Mouse (Mus musculus): ENCODE measurements around the gene Vps37c. TPM values are rescaled to one million over a fixed set of nuclear protein-coding genes. Genes with fewer than 3 reads are reported as not detected.

Vps37c gene
- total RNA-seq, 2 experiments from 2014 or later = 27.3 to 32.3 TPM

DNA sequence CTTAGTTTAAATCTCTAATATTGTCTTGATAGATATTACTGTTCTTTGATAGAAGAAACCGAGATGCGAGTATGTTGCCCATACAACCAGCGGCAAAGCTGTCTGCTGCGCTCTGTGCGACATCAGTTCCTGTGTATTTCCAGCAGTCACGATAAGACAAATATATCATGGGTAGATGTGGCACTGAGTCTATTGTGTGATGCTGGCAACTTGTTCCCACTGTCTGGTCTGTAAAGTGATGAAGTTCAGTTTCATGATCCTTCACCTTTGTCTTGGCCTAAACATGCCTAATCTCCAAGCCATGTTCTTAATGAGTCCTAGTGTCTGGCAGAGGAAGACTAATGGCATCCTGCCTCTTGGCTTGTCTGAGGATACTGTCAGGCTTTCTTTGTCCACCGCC, 44.2 kb downstream of the Vps37c start:
- intact Hi-C loops (cut with DNase I) = no loop called here
- DNase-seq (ENCODE audit: low spot score in 2 of 2) = no peak

DNA sequence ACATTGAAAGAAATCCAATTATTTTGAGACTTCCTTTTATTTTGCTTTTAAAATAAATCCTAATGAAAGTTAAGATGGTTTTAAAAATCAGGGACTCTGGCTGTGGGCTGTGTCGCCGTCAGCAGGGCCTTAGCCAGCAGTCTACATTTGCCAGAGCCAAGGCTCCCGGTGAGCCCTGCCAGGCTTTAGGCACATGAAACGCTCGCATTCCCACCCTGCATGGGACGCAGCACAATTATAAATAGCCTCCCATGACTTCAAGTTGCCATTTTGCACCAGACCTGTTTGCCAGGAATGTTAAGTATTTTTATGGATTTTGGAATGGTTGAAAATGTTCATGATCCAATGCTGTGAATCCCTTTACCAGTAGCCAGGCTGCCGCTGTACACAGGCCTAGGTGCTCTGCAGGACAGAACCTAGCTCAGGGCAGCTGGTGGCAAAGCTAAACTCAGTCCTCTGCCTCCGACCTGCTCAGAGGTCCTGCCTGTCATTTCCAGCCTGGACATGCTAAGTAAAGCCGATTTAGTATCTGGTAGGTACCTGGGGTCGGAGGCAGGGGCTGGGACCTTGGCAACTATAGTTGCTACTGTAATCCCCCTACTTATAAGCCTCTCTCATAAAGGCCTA, 45.1 kb downstream of the Vps37c start:
- peak in 1 of 2 experiments; percentile 68 for DNase-seq (ENCODE audit: low spot score in 2 of 2)
- intact Hi-C loops (cut with DNase I) = no loop called here

DNA sequence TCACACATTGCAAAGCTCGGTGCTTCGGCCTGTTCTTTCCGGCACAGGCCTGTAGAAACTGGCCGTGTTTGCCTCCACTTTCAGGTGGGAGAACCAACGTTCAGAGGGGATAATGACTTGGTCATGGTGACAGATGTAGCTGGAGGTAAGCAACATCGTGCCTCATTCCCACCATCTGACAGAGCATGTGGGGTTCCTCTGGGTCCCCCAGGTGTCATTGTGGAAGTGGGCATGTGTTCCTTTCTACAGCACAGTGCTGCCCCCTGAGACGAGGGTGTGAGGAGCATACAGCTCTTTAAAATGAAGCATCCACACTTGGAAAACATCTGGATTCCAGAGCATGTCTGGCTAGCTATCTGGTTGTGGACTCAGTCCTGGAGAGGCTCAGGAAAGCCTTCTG, 46.0 kb downstream of the Vps37c start:
- DNase-seq (ENCODE audit: low spot score in 2 of 2) = no peak
- intact Hi-C loops (cut with DNase I) = no loop called here

DNA sequence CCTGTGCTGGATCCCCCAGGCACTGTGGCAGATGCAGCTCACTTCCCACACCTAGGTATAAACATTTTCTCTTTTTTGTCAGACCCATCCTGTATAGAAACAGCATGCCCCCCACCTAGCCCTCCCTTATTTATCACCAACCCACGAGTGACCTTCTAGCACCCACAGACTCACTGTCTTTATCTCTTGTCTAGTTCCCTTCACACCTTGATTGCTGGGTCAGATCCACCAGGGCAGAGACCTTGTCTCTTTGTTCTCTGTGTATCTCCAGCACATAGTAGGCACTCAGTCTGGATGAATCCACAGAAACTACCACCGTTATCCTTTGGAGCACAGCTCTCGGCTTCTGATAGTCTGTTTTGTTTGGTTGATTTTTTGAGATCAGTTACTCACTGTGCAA, 46.5 kb downstream of the Vps37c start:
- intact Hi-C loops (cut with DNase I) = no loop called here

DNA sequence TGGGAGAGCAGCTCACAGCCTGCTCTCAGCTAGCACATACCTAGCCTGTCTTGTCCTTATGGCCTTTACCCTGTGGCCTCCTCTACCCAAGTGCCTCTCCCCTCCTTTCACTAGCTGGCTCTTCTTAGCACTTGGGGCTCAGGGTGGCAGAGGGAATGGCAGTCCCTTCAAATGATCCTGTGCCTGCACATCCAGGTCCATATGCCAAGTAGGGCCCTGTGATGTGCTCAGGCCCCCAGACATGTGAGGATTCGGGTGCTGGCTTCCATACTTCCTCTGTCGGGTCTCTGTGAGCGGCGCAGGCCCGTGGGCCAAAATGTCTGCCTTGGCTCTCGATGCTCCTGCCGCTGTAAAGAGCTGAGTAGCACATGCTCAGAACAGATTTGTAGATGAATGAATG, 47.3 kb downstream of the Vps37c start:
- no peak for DNase-seq (ENCODE audit: low spot score in 2 of 2)
- intact Hi-C loops (cut with DNase I) = no loop called here

More for the DNA sequence above, 46.5 kb downstream of the Vps37c start:
- DNase-seq (ENCODE audit: low spot score in 2 of 2) = no peak

DNA sequence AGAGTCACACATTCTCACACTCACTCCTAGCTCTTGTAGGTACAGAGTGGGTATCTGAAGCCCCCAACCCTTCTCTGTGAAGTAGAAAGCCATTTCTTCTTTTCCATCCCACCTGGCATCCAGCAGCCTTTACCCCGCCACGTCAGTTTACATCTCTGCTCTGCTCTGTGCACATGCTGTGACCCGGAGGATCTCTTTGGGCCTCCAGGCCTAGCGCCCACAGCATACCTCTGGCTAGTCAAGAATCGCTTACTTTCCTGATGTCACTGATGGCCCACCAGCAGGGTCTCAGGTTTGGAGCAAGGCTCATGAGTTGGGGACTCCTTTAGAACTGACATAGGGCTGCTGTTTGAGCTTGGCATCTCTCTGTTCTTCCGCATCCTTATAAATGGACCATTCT, 49.5 kb downstream of the Vps37c start:
- intact Hi-C loops (cut with DNase I) = no loop called here
- DNase-seq (ENCODE audit: low spot score in 2 of 2) = no peak

DNA sequence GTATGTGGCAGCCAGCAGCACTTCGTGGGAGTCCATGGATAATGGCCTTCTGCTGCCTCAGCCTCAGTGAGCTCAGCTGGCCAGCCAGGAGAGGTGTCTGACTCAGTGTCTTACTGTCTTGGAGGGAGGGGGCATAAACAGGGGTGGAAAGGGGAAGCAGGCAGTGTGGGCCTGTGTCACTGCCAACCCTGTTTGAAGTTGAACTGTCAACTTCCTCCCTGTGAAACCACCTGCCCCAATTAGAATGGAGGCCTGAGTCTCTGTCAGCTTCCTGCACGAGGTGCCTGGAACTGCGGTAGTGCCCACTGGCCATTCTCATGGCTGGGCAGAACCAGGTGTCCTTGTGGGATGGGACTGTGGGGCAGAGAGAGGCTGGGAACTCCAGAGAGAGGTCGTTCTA, 50.3 kb downstream of the Vps37c start, which contains the start of gene Cd5:
TSS of gene Cd5 (minus strand) at position 192 of the 400 bp plus-strand sequence.
- intact Hi-C loops (cut with DNase I) = no loop called here
- DNase-seq (ENCODE audit: low spot score in 2 of 2) = no peak

DNA sequence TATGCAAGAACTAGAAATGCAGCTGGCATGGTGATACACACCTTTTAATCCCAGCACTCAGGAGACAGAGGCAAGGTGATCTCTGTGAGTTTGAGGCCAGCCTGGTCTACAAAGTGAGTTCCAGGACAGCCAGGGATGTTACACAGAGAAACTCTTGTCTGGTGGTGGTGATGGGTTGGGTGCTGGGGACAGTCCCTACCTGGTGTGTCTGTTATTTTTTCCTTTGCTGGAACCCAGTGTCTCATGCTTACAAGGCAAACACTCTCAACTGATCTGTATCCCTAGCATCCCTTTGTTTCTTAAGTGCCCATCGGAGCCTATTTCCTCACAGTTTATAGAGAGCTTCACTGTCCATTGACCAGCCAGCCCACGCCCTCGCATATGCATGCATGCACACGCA, 51.4 kb downstream of the Vps37c start:
- DNase-seq (ENCODE audit: low spot score in 2 of 2) = no peak

DNA sequence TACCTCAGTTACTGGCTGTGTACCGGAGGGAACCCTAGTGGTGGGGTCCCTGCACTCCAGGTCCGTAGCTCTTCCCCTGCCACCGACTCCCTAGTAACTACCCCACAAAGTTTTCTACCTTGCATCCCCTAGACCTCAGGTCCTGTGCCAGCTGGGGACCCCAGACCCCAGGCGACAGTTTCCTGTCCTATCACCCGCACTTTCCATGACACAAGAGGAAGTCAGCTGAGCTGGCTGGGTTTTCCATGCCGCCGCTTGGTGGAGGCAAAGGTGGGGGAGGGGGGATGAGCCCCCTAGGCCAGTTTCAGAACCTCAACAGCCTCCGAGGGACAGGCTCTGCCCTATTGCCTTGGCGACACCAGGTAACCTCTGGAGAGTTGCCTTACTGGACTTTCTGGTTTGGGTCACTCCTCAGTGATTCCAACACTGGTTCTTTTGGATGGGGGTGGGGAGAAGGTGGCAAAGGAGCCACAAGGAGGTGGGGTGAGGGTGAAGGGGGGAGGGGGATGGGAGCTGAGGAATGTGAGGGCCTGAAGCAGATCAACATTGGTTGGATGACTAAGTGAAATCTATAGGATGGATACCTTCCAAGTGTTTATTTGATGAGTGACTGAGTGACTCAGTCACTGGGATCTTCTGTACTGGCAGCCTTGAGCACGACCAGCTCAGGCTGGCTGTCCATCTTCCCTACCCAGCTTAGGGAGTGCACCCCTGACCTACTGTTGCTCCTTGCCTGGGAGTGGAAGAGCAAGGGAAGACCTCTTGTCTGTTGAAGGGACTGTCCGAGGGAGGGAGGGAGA, 52.3 kb downstream of the Vps37c start:
- intact Hi-C loops (cut with DNase I) = no loop called here

More for the DNA sequence above, 51.4 kb downstream of the Vps37c start:
- intact Hi-C loops (cut with DNase I) = no loop called here

DNA sequence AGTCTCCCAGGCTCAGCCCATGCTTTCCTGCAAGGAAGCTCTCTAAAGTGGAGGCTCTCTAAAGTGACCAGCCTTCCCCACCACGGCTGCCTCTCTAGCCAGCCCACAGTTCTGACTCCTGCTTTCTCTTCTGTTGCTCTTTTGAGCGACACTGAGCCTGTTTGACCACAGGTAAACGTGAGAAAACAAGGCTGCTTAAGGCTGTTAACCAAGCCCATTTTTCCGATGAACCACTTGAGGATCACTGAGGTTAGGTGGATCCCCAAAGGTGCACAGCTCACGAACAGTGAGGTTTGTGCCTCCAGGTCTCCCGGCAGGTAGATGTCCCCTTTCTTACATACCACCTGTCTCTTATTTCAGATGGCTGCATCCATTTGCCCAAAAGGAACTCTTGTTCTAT, 53.6 kb downstream of the Vps37c start:
- intact Hi-C loops (cut with DNase I) = no loop called here
- no peak for DNase-seq (ENCODE audit: low spot score in 2 of 2)

More for the DNA sequence above, 52.3 kb downstream of the Vps37c start:
- DNase-seq (ENCODE audit: low spot score in 2 of 2) = no peak

DNA sequence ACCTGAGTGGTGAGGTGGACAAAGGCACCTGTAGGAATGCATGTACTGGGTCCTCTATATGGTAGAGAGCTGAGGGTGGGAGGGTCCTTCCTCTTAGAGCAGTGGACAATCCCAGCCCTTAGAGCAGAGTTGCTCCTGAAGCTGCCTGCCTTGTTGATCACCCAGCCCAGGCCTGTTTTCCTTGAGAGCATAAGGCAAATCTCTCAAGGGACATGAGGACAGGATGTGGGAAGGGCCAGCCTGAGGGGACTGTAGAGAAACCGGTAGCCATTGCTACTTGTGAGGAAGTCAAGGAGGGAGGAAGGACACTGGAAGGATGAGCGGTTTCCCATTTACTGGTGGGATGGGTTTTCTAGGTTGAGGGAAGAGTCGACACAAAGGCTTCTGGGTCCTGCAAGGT, 54.0 kb downstream of the Vps37c start:
- DNase-seq (ENCODE audit: low spot score in 2 of 2) = no peak
- intact Hi-C loops (cut with DNase I) = no loop called here

DNA sequence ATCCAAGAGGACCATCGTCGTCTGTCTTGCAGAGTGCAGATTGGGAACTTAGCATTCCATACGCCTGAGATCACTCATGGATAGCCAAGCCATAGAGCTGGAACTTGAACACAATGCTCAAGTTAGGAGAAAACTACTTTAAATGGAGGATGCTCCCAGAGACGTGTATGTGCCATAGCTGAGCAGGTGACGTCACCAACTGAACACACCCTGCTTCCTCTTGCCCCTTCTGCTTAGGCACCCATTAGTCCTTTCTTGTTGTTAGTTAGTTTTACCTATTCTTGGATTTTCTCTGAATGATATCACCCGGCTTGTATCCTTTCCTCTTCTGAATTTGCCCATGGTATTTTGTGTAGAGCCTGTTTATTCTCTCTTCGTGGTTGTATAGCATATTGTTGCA, 58.6 kb downstream of the Vps37c start:
- intact Hi-C loops (cut with DNase I) = no loop called here
- no peak for DNase-seq (ENCODE audit: low spot score in 2 of 2)

DNA sequence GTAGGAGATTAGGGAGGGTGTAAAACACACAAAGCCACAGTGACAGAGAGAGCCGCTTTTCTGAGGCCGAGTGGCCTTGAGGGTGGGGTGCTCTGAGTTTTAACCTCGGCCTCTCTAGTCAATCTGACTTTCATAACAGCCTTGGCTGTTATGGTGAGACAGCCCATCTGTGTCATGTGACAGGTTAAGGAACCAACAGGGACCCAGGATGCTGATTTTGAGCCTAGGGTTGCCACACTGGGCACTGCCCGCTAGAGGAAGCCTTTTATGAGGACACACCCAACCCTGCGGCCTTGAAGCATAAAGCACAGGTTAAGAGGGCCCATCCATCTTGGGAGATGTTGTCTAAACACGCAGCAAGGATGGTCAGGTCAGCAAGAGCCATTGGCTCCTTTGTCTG, 59.2 kb downstream of the Vps37c start:
- intact Hi-C loops (cut with DNase I) = no loop called here
- no peak for DNase-seq (ENCODE audit: low spot score in 2 of 2)

DNA sequence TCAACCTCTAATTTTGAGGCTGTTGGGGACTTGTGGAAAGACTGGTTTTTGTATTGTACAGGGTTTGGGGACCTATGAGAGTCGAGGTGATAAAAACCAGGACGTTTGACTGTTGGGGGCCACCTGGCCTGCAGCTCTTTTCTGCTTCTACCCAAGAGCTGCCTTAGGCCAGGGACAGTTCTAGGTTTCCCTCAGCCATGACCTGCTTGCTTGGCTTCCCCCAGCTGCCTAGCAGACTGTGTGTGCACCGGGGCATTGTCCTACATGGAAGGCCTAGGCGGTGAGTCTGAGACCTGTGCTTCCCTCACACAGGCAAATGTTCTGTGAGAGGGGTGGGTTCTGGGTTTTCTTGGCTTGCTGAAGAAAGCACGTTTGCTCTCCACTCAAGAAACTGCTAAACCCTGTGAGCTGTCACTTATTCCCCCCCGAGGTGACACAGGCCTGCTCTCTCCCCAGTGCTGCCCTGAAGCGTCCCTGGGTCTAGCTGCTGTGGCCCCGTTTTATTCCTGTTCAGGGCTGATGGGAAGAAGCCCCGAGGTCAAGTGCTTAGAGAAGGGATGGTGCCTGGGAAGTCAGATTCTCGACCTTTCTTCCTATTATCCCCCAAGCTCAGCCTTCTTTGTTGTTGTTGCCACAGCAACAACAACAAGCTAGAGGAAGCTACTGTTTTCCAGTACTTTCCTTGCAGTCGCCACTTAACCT, 60.0 kb downstream of the Vps37c start:
- intact Hi-C loops (cut with DNase I) = no loop called here
- DNase-seq (ENCODE audit: low spot score in 2 of 2) = no peak

DNA sequence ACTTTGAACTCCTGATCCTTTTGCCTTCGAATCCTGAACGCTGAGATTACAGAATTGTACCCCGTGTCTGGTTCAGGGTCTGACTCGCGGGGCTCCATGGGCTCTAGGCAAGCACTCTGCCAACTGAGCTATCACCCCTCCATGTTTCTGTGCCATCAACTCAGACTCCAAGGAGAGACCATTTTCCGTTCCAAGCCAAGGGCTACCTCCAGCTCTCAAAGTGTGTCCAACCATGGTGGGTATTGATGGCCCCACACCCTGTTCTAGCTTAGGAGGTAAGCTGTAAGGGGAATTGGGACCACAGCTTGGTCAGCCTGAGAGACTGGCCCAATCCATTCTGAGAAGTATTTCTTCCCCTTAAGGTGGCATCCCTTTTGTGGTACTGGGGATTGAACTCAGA, 60.8 kb downstream of the Vps37c start:
- intact Hi-C loops (cut with DNase I) = no loop called here
- DNase-seq (ENCODE audit: low spot score in 2 of 2) = no peak

DNA sequence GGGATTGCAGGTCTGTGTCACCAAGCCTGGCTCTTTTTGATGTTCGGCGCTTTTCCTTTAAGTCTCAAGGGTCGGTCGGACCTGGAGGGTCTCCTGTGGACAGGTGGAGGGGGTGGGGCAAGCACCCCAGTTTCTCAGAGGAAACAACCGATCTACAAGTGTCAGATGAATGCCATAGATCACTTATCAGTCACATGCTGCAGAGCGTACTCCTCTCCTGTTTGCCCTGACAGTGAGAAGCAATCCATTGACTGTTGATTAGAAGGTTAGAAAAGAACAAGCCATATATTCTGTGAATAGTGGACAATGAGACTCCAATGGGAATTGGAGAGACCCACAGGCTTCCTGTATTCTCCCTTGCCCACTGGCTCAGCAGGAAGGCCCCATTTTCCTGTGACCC, 61.6 kb downstream of the Vps37c start:
- intact Hi-C loops (cut with DNase I) = no loop called here

DNA sequence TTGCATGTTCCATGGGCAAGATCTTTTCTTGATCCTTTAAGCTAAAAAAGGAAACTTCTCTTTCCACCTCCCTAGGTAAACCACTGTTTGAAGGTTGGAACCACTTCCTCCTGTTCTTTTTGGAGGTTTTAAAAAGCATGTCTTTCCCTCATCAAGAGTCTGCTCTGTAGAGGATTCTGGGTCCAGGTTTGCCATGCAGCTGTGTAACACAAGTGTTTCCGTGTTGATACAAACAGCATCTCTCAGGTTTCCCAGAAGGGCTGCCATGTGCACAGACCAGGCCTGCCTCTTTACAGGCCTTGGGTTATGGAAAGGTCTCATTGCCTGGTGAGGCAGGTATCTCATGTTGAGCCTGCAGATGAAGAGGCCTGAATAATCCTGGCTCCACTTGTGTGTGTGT, 63.1 kb downstream of the Vps37c start:
- intact Hi-C loops (cut with DNase I) = no loop called here
- DNase-seq (ENCODE audit: low spot score in 2 of 2) = no peak

More for the DNA sequence above, 61.6 kb downstream of the Vps37c start:
- DNase-seq (ENCODE audit: low spot score in 2 of 2) = no peak

DNA sequence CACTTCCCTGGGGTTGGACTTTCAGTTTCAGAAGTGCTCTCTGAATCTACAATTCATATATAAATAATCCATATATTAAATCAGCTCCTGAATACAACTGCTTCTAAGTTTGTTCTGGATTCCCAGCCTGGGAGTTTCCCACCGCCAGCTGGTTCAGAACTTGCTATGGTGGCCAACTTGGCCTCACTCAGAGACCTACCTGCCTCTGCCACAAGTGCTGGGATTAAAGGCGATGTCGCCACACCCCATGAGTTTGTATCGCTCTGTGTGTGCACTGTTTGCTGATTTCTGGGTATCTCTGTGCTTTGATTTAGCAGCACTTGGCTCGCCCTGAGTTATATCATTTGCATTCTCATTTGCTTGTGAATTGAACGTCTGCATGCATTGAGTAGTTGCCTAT, 63.6 kb downstream of the Vps37c start:
- intact Hi-C loops (cut with DNase I) = no loop called here
- no peak for DNase-seq (ENCODE audit: low spot score in 2 of 2)

DNA sequence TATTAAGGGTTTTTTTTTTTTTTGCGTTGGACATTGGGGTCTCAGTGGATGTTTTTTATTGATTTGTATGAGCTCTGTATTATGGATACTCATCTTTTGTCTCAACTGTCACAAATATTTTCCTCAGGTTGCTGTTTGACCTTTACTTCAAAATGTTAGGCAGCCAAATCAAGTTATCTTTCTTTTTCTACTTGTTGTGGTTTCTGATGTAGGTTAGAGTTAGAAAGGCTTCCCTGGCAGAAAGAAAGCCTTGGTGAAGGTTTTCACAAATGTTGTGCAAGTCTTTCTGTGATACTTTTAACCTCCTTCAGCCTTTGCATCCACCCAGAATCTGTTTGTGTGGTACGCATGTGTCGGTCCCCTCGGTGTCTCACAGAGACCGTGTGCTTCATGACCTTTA, 64.1 kb downstream of the Vps37c start:
- no peak for DNase-seq (ENCODE audit: low spot score in 2 of 2)
- intact Hi-C loops (cut with DNase I) = no loop called here

DNA sequence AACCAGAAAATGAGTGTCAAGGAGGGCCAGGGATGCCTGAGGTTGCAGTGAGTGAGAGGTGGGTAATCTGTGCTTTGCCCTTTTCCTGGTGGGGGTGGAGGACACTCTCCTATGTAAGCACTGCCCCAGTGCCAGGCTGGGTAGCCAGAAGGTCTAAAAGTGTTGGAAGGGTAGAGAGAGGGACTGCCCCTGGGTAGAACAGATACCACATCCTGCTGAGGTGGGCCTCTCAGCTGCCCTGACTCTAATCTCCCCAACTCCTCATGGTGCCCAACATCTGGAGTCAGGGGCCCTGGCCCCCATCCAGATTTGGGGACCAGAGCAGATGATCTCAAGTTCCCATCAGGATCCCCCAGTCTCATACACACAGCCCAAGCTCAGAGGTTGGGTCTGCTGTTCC, 68.6 kb downstream of the Vps37c start:
- DNase-seq (ENCODE audit: low spot score in 2 of 2) = no peak
- intact Hi-C loops (cut with DNase I) = no loop called here

DNA sequence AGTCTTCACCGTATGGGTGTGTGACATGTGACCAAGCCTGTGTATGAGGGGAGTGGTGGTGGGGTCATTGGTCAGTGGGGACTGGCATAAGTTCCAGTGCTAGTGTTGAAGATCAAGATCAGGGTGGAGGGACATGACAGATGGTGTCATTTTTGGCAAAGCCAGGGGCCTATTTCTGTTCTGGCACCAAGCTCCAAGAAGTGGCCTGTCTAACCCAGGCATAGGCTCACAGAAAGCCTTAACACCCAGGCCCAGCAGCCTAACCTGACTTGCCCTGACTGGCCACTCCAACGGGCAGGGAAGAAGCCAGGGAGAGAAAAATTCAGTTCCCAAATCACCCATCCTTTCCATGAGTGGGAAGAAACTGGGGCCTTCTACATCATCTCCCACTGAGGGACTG, 69.0 kb downstream of the Vps37c start:
- intact Hi-C loops (cut with DNase I) = no loop called here
- no peak for DNase-seq (ENCODE audit: low spot score in 2 of 2)

All from left cerebral cortex, postnatal 25 days (tissue).